In genomic region chr8:65443266-65443665, GRCm38 (mm10) we compare ENCODE assay signal across 13 mouse cellular contexts.
"Had no signal": no experiment of that assay in that cellular context is flagged by ENCODE, and none has a peak within 500 bp of the region (broad histone marks: within the 10 kb centered on the region; RNA-seq: fewer than 3 reads in every experiment).

No protein-coding gene starts in this region.

- H3K27me3 ChIP-seq: lung, embryonic 15.5 days; megakaryocyte, embryonic 14.5 days; midbrain, embryonic 13.5 days; midbrain, embryonic 15.5 days; neural tube, embryonic 12.5 days; stomach, embryonic 15.5 days had no signal

- DNase-seq: liver, postnatal 0 days; lung, adult 2 months; lung, postnatal 14 days; lung, postnatal 36 days; right cerebral cortex, postnatal 14 days; thymus, adult 2 months; thymus, postnatal 36 days had no signal

- H3K36me3 ChIP-seq: lung, embryonic 15.5 days; midbrain, embryonic 13.5 days; midbrain, embryonic 15.5 days; neural tube, embryonic 12.5 days; stomach, embryonic 15.5 days had no signal

- H3K4me3 ChIP-seq: lung, embryonic 15.5 days; megakaryocyte, embryonic 14.5 days; midbrain, embryonic 13.5 days; midbrain, embryonic 15.5 days; neural tube, embryonic 12.5 days; stomach, embryonic 15.5 days had no signal
